Mouse (Mus musculus) frontal cortex, adult 2 months (tissue): ENCODE measurements around the gene Rabl2. TPM values are rescaled to one million over a fixed set of nuclear protein-coding genes. Genes with fewer than 3 reads are reported as not detected.

Experiments used
- DNase-seq, 2 experiments: peaks; one replicate each; pipeline ENCODE4 v3.0.0; 2022; ENCODE audit warnings: low spot score in 1 of 2; ENCODE audit errors: extremely low spot score in 1 of 2
- polyA plus RNA-seq: library from polyadenylated mRNA; depleted of rRNA; stranded (reverse); fragments of >200 nt; gene quantifications from 2 replicates; pipeline ENCODE4 v1.2.3, GENCODE M21; 2012; rRNA removed

Rabl2 gene
- polyA plus RNA-seq: 74.5 and 82.6 TPM in 2 replicates

DNA sequence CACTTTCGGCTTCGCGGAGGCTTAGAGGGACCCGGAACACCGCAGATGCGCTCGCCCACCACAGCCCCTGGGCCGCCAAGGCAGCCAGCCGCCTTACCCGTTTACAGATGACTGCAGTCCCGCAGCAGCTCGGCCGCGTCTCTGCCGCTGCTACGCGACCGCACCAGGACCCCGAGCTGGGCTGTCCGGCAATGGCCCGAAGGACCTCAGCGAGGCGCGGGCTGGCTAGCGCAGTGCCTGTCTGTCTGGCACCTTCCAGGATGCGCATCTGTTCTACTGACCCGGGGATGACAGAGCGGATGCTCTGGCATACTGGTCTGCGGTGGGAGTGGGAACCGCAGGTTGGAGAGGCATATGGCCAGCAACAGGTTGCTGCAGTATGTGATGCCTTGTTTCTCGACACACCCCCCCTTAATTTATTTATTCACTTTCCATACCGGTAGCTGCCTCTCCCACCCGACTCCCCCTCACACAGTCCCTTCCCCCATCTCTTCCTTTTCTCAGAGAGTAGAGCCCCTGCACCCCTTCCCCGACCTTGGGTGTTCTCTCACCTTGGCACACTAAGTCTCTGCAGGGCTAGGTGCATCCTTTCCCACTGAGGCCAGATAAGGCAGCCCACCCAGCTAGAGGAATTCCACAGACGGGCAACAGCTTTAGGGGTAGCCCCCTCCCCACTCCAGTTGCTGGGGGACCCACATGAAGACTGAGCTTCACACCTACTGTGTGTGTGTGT lies at the start of gene Rabl2:
Rabl2 (minus strand) TSS at position 201 of the 733 bp plus-strand sequence.
- DNase-seq: peak; percentile 63 to 87

DNA sequence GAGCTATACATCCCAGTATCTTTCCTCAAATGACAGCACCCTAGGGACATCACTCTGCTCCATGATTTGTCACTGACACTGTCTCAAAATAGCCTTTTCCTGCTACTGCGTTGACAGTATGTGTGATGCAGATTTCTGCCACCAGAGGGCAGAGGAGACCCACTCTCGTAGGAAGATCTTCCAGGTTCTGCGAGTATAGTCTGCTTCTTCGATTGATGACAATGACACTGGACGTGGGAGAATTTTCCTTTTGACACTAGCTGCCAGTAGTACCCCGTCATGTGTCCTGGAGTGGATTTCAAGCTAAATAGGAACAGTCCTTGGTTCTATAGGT lies 31.9 kb upstream of the Rabl2 start:
- peak; percentile 44 to 92 for DNase-seq

DNA sequence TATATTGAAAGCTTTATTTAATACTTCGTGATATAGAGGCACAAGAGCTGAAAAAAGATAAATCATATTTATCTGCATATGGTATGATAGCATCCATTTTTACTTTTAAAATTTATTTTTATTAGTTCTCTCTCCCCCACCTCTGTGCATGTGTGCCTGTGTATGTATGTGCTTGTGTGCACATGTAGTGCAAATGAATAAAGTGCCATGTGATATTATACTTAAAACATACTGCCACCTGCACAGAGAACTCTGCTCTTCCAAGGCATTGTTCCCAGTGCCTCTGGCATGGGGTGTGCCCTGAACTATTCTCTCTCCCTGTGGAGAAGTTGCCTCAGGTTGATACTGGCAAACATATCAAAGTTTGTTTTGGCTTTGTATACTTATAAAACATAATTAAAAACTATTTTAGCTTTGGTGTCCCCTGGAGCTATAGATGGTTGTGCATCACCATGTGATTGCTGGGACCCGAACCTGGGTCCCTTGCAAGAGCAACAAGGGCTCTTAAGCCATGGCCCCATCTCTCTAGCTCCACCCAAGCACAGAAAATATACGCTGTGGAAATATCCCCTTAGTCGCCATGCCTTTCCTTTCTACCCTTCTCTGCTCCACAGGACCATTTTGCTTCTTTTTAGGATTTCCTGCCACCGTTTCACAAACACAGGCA lies 31.4 kb upstream of the Rabl2 start:
- no peak for DNase-seq

DNA sequence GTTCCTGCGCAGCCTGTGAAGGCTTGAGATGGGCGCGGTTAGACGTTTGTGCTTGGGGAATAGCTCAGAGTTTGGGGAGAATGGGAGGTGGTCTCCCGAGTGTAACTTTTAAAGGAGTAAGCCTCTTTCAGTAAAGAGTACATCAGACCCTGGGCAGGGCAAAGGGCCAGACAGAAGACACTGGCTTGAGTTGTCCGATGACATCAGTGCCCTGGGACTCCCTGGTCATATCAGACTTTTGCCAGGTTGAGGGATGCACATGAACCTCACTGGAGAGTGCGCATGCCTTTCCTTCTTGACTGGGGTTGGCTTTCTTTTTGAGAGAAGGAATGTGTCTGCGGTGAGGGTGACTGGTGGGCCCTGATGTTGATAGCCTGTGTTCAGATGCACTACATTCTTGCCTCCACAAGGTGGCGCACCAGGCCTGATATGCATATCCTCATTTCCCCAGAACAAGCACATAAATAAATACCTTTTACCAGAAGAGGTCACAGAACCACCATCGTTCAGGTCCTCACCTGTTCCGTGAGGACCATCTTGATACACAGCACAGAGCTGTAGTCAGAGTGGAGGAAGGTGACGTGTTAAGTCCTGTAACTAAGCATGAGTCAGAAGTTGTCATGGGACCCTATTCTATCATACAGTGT lies 30.7 kb upstream of the Rabl2 start:
- DNase-seq: peak in 1 of 2 experiments; percentile 74

DNA sequence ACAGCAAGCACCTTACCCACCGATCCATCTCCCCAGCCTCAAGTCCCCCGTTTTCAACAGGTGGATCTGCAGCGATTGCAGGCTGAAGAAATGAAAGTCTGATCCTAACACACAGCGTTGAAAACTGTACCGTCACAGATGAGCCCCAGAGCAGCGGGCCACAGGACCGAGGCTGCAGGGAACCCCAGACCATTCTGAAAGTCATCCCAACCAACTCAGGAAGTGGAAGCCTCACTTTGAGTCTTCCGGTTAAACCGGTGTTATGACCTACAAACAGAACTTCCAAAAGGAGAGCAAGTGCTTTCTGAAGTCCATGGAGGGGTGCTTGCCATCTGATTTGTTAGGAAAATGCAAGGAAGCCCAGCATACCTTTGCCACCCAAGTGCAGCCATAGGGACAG lies 16.2 kb upstream of the Rabl2 start:
- DNase-seq: no peak

DNA sequence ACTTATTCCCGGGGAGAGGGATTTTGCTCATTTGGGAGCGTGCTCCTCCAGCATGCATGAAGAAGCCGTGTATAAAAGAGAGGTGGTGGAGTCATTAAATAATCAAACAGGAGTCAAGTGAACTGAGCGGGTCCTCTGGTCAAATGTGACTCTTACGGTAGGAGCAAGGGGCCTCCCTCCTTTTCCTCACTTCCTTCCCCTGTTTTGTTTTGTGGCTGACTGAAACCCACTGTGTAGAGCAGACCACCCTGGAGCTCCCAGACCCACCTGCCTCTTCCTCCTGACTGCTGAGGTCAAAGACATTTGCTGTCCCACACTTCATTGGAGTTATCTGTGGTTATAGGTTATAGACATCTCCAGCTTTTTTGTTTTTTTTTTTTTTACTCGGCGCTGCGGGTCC lies 15.8 kb upstream of the Rabl2 start:
- no peak for DNase-seq

DNA sequence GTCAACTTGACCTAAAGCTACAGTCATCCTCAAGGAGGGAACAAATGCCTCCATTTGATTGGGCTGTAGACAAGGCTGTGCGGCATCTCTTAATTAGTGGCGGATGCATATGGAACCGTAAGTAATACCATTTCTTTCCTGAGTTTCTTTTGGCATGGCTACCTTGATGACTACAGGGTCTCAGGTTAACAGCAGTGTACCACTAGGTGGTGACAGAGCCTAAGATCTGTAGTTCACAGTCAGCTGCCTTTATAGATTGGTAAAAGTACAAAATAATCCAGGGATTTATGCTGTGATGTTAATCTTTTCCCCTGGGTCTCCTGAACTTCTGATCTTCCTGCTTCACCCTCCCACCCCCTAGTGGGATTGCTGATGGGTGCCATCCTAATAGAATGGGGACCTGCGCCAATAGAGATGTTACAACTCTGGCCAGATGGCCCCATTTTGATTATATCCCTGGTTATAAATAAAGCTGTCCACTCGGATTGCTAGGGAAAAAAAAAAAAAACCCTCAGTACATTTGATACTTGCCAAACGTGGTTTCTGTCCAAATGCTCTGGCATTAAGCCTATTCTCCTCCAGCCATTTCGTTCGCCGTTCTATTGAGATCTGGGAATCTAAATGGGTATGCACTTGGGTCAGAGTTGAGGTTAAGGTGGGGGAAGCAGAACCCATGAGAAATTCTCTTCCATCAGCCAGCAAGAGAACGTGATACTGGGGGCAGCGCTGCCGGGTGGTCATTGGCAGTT lies 14.3 kb upstream of the Rabl2 start:
- DNase-seq: no peak

DNA sequence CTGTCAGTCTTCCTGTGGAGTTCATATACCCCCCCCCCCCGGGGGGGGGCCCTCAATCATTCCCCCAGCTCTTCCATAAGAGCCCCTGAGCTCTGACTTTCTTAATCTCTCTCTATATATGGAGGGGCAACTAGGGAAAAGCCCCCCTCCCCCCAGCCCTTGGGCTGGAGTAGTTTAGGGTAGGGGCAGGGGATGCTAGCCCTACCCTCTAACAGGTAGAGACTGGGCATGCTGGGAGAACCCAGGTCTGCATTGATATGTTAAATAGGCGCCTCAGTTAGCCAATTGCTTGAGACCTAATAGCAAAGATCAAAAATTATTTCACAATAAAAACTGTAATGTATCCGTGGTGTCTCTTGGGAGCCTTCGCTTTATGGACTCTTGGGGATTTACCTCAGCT lies 825 bp upstream of the Rabl2 start:
- no peak for DNase-seq

DNA sequence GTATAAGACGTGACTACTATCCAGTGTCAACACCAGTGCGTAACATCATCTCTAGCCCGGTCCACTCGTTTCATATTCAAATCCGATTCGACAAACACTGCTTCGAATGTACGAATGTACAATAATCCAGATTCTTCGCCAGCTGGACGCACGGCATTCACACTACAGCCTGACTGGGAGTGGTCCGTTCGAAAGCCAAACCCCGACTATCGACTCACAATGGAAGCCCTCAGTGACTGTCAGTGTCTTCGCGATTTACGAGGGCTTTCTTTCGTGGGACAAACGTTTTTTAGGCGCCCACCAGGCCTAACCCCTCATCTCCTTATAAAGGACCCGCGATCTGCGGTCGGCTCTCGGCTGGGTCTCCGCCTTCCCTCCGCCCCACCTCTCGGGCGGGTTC lies 406 bp downstream of the Rabl2 start:
- DNase-seq: no peak

DNA sequence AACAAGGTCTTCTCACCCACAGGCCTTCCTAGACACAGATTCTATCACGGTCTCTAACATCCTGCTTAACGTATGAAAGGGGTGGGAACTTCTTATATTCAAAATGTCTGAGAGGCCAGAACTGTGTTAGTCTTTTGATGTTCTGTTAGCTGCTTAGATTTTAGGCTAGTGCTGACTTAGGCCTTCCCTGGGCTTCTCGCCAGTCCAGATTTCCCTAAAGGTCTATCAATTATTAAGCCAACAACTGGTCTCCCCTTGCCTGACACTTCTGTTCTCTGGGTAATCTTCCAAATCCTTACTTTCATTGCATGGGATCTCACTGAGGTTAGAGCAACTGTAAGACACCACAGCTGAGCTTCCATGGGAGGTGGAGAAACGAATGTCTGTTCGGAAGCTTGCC lies 2.6 kb downstream of the Rabl2 start:
- no peak for DNase-seq

DNA sequence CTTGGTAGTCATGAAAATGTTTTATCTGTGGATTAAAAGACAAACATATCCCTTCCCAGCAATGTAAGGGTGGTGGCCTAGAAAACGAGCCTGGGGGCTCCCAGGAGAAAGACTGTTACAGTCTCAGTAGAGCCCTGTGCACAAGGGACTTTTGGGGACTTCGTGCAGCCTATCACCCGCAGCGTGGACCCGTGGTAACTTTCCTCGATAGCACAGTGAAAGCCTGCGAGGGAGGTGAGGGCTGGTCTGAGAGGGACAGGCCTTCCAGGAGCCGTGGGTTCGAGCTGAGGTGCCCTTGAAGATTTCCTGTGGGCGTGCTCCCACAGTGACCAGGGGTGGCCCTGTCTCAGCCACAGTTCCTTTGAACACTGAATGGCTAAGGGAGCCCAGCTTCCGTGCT lies 6.1 kb downstream of the Rabl2 start:
- DNase-seq: no peak

DNA sequence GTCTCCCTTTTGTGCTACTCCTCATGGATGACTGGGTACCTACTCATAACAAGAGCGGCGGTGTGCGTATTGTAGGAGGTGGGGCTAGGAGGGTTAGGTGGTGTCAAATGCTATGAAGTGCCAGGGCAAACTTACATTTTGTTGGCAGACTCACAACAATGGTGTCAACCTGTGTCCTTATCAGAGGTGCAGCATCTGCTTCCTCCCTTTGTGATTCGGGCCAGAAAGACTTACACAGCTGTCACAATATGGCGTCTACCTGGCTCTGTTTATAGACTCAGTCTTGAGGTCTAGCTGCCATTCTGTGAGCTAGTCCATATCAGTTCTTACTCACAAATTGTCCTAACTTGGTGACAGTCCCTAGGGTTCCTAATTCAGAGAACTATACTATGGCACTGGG lies 6.6 kb downstream of the Rabl2 start:
- DNase-seq: no peak

DNA sequence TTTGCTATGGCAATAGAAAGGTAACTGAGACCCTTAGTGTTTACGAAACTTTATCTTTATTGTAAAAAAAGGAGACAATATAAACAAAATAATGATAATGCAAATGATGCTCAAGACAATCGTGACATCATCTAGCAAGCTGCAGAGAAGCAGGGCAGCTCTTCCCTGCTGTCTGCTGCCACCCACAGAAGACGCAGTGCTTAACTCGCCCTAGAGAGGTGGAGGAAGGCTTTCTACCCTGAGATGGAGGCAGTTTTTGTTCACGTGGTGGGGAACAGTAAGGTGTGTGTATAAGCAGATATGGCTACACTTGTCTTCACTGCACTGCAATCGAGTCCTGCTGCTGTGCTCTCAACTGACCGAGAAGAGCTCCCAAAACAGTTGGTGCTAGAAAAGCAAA lies 9.2 kb downstream of the Rabl2 start:
- peak in 1 of 2 experiments; percentile 31 for DNase-seq

DNA sequence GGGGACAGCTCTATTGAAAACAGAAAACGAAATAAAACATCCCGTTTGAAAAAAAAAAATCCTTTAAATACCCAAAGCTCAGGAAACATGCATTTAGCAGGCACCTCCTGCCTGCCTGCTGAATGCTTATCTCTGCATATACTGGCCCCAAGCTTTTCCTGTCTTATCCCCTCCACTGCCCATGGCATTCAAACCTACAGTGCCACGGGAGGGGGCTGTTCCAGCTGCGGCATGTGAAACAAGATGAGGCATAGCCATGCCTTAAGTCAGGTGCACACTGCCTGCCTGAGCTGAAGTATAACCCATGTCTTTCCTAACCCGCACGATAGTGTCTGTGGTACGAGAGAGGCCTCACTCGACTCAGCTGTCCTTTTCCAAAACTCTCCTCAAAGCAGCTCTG lies 19.6 kb downstream of the Rabl2 start:
- no peak for DNase-seq

DNA sequence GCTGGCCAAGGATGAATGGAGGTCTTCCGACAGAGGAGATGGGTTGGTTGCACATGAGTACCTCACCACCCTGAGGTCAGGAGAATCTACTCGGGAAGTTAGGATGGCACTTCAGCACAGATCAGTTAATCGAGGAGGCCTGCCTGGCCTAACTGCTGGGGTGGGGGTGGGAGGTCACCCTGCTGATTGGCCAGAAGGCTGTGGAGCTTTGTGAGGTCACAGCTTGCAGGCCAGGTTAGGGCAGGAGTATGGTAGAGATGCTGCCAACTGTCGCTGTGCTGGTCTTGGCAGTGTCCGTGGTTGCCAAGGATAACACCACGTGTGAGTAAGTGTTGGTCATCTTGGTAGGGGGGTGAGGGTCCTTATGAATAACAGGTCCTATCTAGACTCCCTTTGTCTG lies 23.6 kb downstream of the Rabl2 start, which contains the start of gene Acr:
Acr (plus strand) TSS at position 213 of the 400 bp plus-strand sequence.
- no peak for DNase-seq

DNA sequence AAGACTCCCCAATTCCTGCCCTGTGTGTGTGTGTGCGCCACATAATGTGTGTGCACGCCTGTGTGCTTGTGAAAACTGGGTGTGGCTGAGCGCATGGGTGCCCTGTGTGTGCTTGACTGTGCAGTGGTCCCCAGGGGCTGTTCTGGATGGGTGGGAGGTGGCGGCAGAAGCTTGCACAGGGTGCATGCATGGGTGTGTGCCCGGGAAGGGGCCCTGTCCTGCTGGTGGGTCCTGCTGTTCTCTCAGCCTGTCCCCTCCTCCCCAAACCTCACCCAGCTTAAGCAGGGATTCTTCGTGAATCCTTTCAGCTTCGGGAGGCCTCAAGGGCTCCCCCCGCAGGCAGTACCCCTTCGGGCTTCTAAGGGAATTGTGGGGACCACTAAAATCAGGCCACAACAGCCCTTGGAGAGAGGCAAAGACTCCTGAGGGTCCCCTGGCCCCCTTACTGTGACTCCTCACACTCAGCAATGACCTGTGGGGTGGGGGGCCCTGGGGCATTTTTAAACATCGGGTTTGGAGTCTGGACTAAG lies 32.5 kb downstream of the Rabl2 start:
- no peak for DNase-seq

DNA sequence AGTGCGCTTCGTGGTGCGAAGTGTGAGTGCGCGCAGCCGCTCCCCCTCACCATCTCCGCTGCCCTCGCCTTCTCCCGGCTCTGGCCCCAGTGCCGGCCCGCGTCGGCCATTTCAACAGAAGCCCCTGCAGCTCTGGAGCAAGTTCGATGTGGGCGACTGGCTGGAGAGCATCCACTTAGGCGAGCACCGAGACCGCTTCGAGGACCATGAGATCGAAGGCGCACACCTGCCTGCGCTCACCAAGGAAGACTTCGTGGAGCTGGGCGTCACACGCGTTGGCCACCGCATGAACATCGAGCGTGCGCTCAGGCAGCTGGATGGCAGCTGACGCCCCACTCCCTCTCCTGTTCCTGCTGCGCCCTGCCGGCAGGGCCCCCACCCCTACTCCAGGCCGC lies 33.7 kb downstream of the Rabl2 start:
- DNase-seq: no peak

DNA sequence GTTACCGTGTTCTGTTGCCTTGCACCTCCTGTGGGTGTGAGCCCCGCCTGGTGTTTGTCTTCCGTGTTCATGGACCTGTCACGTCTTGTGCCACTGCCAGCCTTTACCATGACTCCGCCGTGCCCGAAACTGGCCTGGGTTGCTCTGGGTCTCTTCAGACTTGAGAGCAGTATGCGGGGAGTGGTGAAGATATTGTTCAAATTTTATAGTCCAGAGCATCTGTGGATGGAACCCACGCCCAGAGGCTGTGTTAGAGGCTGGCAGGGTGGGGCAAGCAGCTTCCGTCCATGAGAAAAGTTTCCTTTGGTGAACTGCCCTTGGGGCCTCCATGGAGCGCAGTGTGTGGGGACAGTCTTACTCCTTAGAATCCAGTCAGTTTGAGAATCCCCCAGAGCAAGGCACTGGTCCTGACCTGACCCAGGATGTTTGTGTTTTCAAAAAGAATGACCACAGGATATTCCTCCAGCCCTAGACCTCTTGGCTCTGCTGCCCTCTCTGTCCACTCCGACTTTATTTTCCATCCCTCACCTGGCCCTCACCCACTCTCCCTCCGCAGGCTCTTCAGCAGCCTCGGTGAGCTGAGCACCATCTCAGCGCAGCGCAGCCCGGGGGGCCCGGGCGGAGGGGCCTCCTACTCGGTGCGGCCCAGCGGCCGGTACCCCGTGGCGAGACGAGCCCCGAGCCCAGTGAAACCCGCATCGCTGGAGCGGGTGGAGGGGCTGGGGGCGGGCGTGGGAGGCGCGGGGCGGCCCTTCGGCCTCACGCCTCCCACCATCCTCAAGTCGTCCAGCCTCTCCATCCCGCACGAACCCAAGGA lies 34.3 kb downstream of the Rabl2 start:
- no peak for DNase-seq

DNA sequence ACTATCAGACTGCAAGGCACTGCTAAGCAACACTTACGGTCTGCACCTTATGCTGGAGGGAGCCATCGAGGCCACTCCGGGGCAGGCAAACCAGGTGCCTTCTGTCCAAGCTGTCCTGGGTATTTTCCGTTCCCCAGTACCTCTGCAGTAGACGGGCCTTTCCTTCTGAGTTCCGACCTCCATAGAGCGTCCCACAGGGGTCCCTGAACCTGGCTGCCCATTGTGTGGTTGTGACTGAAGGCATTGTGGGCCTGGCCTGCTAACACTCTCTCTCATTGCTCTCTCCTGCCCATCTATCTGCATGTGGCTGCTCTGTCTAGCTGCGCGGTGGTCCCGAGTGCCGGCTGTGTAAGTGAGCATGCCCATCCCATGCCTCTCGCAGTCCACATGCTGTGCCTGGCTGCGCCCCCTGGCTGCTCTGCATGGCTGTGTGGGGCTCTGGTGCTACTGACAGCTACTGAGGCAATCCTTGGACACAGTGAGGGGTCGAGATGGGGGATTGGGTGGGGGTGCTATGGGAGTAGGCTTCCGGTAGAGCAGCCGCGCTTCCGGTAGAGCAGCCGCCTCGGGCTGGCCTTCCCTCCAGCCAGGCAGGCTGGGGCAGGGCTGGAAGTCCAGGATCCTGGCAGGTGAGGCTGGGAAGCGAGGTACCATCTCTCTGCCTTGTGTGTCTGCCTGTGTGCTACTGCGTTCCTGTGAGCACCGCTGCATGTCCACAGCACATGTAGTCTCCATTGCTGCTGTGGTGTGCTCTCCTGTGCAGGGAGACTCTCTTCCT lies 35.1 kb downstream of the Rabl2 start:
- DNase-seq: no peak
